Mouse (Mus musculus): Measurements from ENCODE around the gene Hadh.

The Hadh gene

DNA sequence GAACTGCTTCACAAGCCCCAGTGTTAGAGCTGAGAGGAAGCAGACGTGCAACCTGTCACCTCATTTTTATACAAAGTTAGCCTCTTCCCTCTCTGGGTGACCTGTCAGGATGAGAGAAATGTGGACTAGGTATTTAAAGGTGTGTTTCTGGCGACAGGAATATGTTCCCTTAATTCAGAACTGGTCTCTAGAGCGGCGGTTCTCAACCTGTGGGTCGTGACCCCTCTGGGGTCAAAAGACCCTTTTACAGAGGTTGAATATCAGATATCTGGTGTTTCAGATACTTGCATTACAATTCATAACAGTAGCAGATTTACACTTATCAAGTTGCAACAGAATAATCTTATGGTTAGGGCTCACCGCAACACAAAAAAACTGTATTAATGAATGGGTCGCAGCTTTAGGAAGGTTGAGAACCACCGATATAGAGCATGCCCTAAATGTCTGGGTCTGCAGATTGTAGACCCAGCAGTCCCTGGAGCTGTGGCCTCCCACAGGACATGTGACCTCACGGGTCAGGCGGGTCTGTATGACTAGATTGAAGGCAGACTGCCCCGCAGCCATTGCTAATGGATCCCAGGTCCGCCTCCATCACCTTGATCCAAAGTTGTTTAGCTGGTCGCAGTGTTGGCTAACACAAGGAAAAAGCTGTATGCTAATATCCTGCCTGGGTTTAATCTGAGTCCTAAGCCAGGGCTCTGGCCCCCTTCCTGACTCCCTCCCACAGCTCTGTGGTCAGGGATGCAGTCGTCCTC, 53.1 kb downstream of the Hadh start:
- CTCF ChIA-PET, result no interaction called here

DNA sequence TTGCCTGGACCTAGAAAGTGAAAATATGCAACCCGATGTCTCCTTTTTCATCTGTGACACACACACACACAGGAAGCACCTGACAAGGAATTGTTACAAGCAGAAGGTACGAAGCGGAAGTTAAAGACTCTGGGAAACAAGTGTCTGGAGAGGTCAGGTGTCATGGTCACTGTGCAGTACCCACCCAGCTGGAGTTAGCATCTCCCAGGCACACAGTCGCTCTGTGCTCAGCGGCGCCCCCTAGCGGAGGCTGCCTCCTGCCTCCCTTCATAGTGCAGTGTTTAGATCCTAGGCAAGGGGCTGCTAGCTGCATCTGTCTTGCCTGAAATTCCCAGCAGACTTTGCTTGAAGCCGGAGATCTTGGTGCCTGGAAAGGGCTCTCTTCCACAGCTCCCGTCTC, 57.1 kb downstream of the Hadh start:
- CTCF ChIA-PET, result interaction anchor here (0.9 kb wide), 1 partner anchor 240 kb away, joined by 3 read pairs; no protein-coding TSS in a partner anchor

DNA sequence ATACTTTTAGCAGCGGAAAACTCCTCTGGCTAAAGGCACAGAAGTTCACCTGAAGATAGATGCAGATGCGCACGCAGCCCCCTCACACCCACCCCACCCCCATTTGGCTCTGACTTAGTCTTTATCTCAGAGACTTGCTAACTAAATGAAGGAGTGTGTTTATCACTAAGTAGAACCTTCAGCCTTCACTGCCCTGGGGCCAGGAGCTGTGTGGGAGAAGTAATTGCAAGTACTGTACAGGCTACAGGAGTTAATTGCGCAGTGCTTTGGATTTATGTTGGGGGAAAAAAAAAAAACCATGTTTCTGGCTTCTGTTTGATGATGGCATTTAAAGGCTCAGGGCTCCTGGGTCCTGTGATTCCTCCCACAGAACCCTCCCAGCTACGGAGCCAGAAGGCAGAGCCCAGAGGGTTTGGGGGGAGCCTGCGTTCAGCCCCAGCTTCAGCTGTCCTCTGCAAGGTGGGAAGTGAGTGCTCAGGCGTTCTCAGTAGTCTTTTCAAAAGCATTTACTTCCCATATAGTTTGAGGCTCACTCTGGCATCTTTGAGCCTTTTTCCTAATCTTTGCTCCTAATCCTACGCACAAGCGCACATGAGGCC, 57.7 kb downstream of the Hadh start:
- CTCF ChIA-PET, result no interaction called here

DNA sequence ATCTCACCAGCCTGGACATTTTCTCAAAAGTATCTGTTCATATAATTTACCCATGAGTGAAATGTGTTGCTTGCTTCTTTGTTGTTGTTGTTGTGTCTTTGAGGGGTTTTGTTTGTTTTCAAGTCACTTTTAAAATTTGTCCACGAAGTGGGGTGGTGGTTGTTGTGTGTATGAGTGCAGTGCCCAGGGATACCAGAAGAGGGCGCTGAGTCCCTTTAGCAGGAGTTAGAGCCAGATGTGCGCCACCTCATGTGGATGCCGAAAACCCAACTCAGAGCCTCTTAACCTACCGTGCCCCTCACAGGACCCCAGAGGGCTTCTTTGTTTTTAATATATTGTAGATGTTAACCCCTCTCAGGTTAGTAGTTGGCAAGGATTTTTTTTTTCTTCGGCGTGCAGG, 59.7 kb downstream of the Hadh start:
- CTCF ChIA-PET, result no interaction called here

DNA sequence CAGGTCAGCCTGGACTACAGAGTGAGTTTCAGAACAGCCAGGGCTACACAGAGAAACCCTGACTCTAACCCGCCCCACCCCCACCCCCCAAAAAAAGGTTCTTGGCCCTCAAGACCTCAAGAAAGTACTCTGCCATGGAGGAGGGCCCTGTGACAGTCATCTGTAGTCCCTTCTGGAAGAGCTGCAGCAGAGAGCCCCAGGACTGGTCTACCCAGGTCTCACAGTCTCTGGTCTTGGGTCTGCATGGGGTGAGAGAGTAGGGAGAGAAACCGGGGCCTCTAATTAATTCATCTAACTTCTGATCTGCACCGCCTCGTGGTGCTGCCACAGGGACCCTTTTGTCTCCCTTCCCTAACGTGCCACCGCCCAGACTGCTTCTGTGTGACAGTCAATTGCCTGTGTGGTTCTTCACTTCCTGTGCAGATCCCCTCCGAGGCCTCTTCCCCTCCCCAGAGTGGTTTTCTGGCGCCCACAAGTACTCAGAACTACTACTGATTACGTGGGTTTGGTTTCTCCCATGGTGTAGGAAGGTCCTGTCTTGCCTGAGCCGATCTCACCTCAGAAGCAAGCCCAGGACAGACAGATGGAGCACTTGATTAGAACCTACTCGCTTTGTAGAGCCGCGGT, 63.5 kb downstream of the Hadh start:
- CTCF ChIA-PET, result no interaction called here

DNA sequence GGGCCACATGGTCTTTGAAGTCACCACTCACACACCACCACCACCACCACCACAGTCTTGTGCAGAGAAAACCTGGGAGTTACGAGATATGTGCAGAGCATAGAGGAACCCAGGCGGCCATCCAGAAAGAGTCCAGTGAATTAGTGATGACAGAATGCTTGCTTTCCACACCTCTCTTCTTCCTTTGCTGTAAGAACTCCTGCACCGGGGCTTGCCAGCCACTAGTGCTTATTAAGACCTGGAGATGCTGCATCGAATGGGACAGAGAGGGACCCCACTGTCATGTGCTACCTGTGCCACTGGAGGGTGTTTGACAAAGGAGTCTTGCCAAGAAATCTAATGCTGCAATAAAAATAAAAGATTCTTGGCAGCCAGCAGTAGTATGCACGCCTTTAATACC, 64.1 kb downstream of the Hadh start:
- CTCF ChIA-PET, result no interaction called here

DNA sequence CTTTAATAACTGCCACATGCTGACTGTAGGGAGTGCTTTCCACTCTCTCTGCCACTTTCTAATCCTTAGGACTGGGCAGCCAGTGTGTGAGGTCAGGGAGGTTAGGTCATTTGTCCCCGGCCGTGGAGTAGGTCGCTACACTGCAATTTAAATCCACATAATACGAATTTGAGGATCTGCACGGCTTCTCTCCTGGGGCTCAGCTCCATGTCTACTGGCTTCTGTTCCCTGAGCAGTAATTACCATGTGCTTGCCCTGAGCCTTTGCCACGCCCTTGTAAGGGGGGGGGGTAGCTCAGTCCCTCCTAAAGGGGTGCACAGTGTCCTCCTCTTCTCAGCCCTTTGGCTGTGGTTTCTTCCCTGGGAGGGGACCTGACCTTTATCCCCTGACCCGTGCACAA, 69.6 kb downstream of the Hadh start:
- CTCF ChIA-PET, result interaction anchor here (0.6 kb wide), 1 partner anchor 1654 kb away, joined by 5 read pairs; no protein-coding TSS in a partner anchor

DNA sequence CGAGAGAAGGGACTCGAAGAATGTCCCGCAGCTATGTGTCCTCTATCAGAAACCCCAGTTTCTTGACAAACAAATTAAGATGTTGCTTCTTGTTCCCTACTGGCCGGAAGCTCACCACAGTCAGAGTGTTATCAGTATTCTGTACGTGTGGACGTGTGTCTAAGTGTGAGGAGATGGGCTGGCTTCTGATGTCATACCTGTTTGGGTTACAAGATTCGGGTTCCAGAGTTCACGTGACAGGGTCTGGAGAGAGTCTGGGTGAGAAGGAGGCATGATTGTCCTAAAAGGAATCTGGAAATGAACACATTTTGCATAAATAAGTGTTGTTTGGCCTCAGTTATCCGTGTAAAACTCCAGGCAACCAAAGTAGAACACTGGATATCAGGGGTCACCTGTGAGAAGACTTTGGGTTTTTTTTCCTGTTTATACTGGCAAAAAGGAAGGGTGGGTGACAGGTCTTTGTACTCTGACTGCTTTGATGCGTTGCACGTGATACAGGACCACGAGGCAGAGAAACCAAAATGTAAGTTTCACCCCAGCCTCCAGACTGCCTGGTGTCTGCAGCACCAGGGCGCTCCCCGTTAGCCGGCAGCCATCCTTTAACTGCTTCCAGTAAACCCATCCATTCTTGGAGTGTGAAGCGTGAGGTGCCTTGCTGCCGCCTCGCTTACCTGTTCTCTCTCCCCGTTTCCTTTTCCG, 72.2 kb downstream of the Hadh start:
- CTCF ChIA-PET, result interaction anchor here (0.6 kb wide), 1 partner anchor 41 kb away, joined by 3 read pairs; no protein-coding TSS in a partner anchor

DNA sequence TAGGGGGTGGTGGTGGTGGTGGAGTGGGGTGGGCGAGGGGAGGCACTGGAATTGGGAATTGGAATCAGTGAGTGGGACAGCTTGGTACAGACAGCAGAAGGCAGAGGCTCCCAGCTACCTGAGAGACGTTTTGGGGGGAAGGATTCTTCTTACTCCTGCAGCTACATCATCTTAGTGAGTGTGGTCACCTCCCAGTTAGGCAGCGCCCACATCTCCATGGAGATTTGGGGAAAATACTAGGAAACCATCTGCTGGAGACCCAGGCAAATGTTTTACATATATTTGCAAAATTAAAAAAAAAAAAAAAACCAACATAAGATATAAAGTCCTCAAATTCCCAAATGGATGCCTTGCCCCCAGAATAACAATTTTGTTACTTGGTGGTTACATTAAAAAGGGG, 72.9 kb downstream of the Hadh start:
- CTCF ChIA-PET, result interaction anchor here (0.6 kb wide), 1 partner anchor 40 kb away, joined by 3 read pairs; no protein-coding TSS in a partner anchor

DNA sequence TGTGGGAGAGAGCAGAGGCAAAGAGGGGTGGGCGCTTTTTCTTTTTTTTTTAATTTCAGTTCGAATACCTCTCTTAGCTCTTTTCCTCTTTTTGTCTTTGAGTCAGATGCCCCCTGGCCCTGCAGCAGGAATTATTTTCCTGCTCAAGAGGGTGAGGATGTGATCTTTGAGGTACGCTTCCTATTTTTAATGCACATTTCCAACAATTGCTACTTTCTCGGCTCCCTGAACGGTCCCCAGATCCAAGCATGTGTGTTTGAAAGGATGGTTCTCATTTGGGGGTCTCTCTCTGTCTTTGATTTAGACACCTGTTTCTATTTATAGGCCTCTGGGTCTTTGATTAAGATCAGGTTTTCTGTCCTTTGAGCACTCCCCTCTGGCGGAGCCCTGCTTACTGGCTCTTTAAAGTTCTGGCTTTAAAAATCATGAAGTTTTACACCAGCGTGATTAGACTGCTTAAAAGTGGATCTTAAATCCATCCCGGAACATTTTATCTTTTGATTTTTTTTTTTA, 75.3 kb downstream of the Hadh start:
- CTCF ChIA-PET, result no interaction called here

DNA sequence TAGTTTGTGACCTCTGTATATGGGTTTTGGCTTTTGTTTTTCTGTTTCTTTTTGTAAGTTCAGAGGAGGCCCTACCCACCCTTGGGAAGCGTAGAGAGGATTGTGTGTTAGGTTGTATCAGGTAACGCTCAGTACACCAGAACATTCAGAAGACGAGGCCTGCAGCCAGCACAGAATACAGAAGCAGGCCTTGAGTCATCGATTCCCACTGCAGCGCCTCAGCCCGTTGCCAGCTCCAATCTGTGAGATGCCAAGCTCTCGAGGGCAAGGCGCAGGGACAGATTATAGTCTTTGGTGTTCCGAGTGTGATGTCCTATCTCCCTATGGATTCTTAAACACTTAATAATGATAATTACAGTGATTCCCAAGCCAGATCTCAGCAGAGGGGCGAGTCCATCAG, 75.9 kb downstream of the Hadh start:
- CTCF ChIA-PET, result no interaction called here

DNA sequence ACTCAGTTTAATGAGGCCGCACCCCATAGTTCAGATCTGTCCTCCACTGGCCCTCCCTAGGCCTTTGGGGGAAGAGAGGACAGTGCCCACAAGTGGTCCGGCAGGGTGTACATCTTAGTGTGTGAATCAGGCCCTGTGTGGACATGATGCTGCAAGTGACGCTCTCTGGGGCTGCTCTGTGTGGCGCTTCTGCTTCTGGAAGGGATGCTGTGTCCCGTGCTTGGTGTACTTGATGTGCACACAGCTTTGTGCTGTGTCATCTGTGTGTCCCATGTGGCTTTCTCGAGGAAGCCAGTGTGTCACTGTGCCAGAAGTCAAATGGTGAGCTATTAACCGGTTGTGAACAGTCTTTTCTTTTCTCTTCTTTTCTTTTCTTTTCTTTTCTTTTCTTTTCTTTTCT, 80.4 kb downstream of the Hadh start:
- CTCF ChIA-PET, result no interaction called here

DNA sequence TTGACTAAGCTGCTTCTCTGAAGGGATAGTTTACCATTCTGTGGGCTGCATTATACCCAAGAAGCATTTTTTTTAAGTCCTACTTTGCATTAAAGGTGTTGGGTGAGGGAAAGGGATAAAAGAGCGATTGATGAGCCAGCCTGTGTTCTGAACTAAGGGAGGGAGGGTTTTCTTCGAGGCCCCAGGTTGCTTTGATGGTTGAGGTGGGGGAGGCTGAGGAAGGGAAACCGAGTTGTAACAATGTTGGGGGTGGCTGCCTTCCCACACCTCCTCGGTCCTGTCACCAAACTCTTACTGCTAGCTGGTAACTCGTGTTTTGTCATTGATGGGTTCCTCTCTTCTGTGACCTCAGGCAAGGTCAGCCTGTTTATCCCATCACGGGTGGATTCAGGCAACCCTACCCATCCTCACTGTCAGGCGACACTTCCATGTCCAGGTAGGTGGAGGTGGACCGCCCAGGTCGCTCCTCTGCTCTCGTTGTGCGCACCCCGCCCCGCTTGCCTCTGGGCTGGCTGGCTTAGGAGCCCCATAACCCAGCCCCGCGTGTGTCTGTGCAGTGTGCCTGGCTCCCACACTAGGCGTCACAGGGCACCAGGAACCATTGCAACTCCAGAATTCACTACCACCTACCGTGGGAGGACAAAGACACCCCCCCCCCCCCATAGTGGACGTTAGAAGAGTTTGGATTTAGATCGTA, 81.1 kb downstream of the Hadh start:
- CTCF ChIA-PET, result no interaction called here

DNA sequence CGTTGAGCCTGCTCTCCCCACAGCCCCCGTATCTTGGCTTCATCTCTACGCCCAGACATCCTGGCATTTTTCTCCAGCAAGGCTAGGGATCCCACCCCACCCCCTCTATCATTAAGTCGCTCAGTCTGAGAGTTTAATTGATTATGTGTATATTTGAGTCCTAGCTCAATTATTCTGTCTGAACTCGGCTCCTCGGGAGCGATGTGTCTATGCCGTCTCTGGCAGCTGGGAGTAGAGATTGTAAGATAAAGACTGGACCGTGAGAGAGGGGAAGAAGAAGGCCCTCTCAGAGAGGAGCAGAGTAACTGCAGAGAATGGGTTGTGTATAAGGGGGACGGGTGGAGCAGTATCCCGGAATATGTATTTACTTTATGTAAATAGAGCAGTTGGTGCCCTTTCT, 81.7 kb downstream of the Hadh start:
- CTCF ChIA-PET, result no interaction called here

DNA sequence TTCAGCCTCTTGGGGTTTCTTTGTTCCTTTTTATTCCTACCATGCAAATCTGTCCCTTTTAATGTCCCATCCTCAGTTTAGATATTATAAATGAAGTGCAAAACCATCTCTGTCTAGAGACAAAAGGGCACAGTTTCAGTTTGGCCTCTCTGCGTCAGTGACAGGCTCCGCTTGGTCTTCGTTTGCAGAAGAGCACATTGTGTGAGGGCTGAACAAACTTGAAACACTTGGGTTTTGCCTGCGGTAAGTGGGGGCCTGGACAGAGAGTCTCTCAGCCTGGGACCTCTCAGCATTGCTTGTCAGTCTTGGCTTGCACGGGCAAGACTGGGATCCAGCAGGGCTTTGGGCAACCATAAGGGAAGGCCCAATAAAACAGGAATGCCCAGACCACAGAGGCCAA, 85.7 kb downstream of the Hadh start:
- CTCF ChIA-PET, result no interaction called here

Measured in spleen, embryonic (tissue).